Mouse (Mus musculus) neural tube, embryonic 15.5 days (tissue): ENCODE data around the gene Csnka2ip. TPM values are rescaled to one million over a fixed set of nuclear protein-coding genes. Genes with fewer than 3 reads are reported as not detected.

Experiments used
- ATAC-seq: fragments of 200-750 bp; cut with Nextera tagmentation; 2 replicates; pipeline ENCODE4 v1.8.0; 2017; ENCODE audit warnings: mild to moderate bottlenecking, moderate TSS enrichment, moderate library complexity; ENCODE audit not compliant: low FRiP score
- H3K27ac ChIP-seq: fragments of 300-500 bp; sonication (generic); replicated peaks from 2 replicates; pipeline ENCODE4 v1.5.1; 2015; ENCODE audit warnings: mild to moderate bottlenecking, inconsistent platforms
- H3K27me3 ChIP-seq: fragments of 300-500 bp; sonication (generic); replicated peaks from 2 replicates; pipeline ENCODE4 v1.6.1; 2015; ENCODE audit warnings: inconsistent platforms
- H3K36me3 ChIP-seq: fragments of 300-500 bp; sonication (generic); 2 replicates; pipeline ENCODE4 v1.6.1; 2015; ENCODE audit warnings: inconsistent platforms
- H3K4me1 ChIP-seq: fragments of 300-500 bp; sonication (generic); 2 replicates; pipeline ENCODE4 v1.6.1; 2015; ENCODE audit warnings: inconsistent platforms
- H3K4me2 ChIP-seq: fragments of 300-500 bp; sonication (generic); 2 replicates; pipeline ENCODE4 v1.6.1; 2015; ENCODE audit warnings: inconsistent platforms, mild to moderate bottlenecking, moderate library complexity
- H3K4me3 ChIP-seq: fragments of 300-500 bp; sonication (generic); replicated peaks from 2 replicates; pipeline ENCODE4 v1.5.1; 2015; ENCODE audit warnings: mild to moderate bottlenecking, inconsistent platforms
- H3K9ac ChIP-seq: fragments of 300-500 bp; sonication (generic); replicated peaks from 2 replicates; pipeline ENCODE4 v1.6.1; 2015; ENCODE audit warnings: mild to moderate bottlenecking, inconsistent platforms
- H3K9me3 ChIP-seq: fragments of 300-500 bp; sonication (generic); replicated peaks from 2 replicates; pipeline ENCODE4 v1.6.1; 2016; ENCODE audit warnings: inconsistent platforms
- WGBS: fragments of 180-500 bp; shearing (Covaris S2); methylation state at CpG from one replicate; pipeline ENCODE4 v1.1.7; 2015; ENCODE audit warnings: mixed read lengths; 5-methylcytosine and 5-hydroxymethylcytosine counted together
- polyA plus RNA-seq: library from polyadenylated mRNA; unstranded; fragments of >200 nt; fragmentation: Nextera tagmentation; extraction: Ambion mirVana; gene quantifications from 2 replicates; pipeline ENCODE4 v1.2.1, GENCODE M21; 2015

The Csnka2ip gene
- polyA plus RNA-seq, 1 experiment from 2014 or later = not detected

GRCm38 (mm10) chr16:64569496-64569895 is 32.7 kb downstream of the Csnka2ip start:
- H3K36me3 ChIP-seq = no peaks in the 10 kb centered on the region
- no peak overlapping the region for H3K27ac ChIP-seq
- no peak for ATAC-seq
- no peaks in the 10 kb centered on the region for H3K4me1 ChIP-seq
- H3K9me3 ChIP-seq = no peaks in the 10 kb centered on the region
- no peaks in the 10 kb centered on the region for H3K27me3 ChIP-seq
- no peak overlapping the region for H3K4me2 ChIP-seq
- 91% methylated on average over 8 of the region's 8 CpGs for WGBS
- H3K4me3 ChIP-seq = no peak overlapping the region
- no peak overlapping the region for H3K9ac ChIP-seq

DNA sequence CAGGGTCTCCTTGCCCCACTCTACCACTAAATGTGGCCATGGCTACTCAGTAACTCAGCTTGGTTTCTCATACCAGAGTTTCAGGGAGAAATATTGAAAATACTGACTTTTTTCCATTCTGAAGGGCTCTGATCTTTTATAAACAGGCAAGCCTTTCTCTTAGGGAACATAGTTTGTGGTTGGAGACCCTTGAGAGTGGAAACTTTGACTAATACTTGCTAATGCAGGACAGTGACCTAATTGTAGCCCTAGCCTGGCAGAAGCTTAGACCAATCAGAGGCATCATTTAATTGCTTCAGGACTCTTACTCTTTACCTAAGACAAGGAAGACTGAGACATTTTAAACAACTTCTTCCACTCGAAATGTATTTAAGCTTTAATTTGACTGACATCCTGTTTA is 39.1 kb downstream of the Csnka2ip start:
- Histone ChIP-seq H3K9ac (no peak overlapping the region), H3K4me1 (no peaks in the 10 kb centered on the region), H3K27ac (no peak overlapping the region), H3K4me2 (no peak overlapping the region), H3K4me3 (no peak overlapping the region), H3K36me3 (no peaks in the 10 kb centered on the region), H3K9me3 (no peaks in the 10 kb centered on the region), H3K27me3 (no peaks in the 10 kb centered on the region)
- ATAC-seq = no peak
- WGBS = 84% methylated on average over 1 of the region's 1 CpGs

DNA sequence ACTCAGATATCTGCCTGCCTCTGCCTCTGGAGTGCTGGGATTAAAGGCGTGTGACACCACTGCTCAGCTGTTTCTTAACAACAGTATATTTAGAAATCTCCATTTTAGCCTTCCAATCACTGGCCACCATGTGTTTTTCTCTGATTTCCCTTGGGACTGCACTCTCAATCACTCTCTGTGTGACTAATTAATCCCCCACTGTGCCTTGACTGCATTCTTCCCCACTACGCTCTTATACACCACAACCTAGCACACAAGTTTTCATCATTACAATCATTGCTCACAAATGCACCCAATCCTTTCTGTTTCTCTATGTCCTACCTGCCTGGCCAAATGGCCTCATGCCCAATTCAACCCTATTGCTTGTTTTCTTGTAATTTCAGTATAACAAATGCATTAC is 43.7 kb downstream of the Csnka2ip start:
- WGBS = 29% methylated on average over 2 of the region's 2 CpGs
- Histone ChIP-seq H3K27me3 (no peaks in the 10 kb centered on the region), H3K36me3 (no peaks in the 10 kb centered on the region), H3K4me2 (no peak overlapping the region), H3K27ac (no peak overlapping the region), H3K9ac (no peak overlapping the region), H3K4me1 (no peaks in the 10 kb centered on the region), H3K9me3 (no peaks in the 10 kb centered on the region), H3K4me3 (no peak overlapping the region)
- ATAC-seq = no peak

GRCm38 (mm10) chr16:64526883-64527282 is 75.3 kb downstream of the Csnka2ip start:
- Histone ChIP-seq H3K4me3 (no peak overlapping the region), H3K27me3 (no peaks in the 10 kb centered on the region), H3K36me3 (no peaks in the 10 kb centered on the region), H3K9me3 (no peaks in the 10 kb centered on the region), H3K4me1 (0 out of 2 replicates have a peak, but pooled peaks cover 5% of the 10 kb centered on the region), H3K4me2 (no peak overlapping the region), H3K9ac (no peak overlapping the region), H3K27ac (no peak overlapping the region)
- no peak for ATAC-seq
- WGBS = 89% methylated on average over 2 of the region's 2 CpGs

DNA sequence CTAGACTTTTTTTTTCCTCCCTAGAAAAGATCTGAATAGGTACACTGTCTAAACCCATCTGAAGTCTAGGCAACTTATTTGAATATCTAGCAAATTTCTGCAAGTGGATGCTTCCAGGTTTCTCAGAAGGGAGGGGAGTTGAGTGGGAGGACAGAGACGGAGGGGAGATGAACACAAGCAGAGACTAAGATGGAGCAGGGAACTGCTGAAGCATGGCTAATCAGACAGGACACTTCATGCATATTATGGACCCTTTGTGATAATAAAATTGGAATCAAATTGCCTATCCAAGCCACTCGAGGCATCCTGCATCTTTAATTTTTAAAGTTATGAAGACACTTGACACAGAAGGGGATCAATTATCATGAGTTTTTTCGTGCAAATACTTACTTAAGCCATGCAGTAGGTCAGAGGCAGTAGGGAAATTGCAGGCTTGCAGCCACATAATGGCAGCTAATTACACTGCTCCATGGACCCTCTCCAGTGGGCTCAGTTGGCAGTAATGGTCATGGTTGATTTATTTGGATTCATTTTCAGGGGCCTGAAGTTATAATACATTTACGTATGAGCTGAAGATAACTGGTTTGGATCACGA is 78.1 kb downstream of the Csnka2ip start:
- Histone ChIP-seq H3K36me3 (no peaks in the 10 kb centered on the region), H3K27me3 (no peaks in the 10 kb centered on the region), H3K9me3 (no peaks in the 10 kb centered on the region), H3K27ac (no peak overlapping the region), H3K4me2 (no peak overlapping the region), H3K4me3 (no peak overlapping the region), H3K4me1 (0 out of 2 replicates have a peak, but pooled peaks cover 5% of the 10 kb centered on the region), H3K9ac (no peak overlapping the region)
- 16% methylated on average over 5 of the region's 5 CpGs for WGBS
- ATAC-seq = peak; percentile 88

- H3K4me1 ChIP-seq = no peaks in the 10 kb centered on the region
- no peak for ATAC-seq
- WGBS = 77% methylated on average over 2 of the region's 2 CpGs
- H3K36me3 ChIP-seq = no peaks in the 10 kb centered on the region
- H3K9ac ChIP-seq = no peak overlapping the region
- no peak overlapping the region for H3K4me2 ChIP-seq
- H3K4me3 ChIP-seq = no peak overlapping the region
- H3K27ac ChIP-seq = no peak overlapping the region
- no peaks in the 10 kb centered on the region for H3K27me3 ChIP-seq
- H3K9me3 ChIP-seq = no peaks in the 10 kb centered on the region
Measured at GRCm38 (mm10) chr16:64513423-64513822, 88.8 kb downstream of the Csnka2ip start.

Other genes with a start within 250 kb of the Csnka2ip start
- 15.9 and 20.0 TPM in 2 replicates for gene 4930453N24Rik, start 168.8 kb upstream of the Csnka2ip start, polyA plus RNA-seq
- 4.5 and 4.9 TPM in 2 replicates for gene Zfp654, start 249.2 kb upstream of the Csnka2ip start, polyA plus RNA-seq
- gene Cggbp1, start 249.6 kb upstream of the Csnka2ip start, polyA plus RNA-seq = 58.2 and 58.6 TPM in 2 replicates